ENCODE assay signal across 8 mouse cellular contexts in genomic region chr1:34399182-34399953, GRCm38 (mm10). TPM values are rescaled to one million over a fixed set of nuclear protein-coding genes. Genes with fewer than 3 reads are reported as not detected.
A peak's percentile ranks its signal among the peaks of the same experiment; 100 is the strongest.
DNase-seq lines count a peak whose midpoint lies in the region; ATAC-seq and TF ChIP-seq lines count a peak whose summit lies in the region.

No protein-coding gene starts in this region.

- no peaks in the 10 kb centered on the region for H3K79me2 ChIP-seq in myocyte (ENCODE audit: control insufficient read depth, insufficient read depth)

- no peak overlapping the region for H3ac ChIP-seq in myocyte (ENCODE audit: control insufficient read depth, insufficient read length)

- no peaks in the 10 kb centered on the region for H3K9me3 ChIP-seq in forebrain, embryonic 13.5 days (replicated peaks)

- no peaks in the 10 kb centered on the region for H3K27me3 ChIP-seq in forebrain, embryonic 13.5 days
- no peaks in the 10 kb centered on the region for H3K27me3 ChIP-seq in myocyte (ENCODE audit: control insufficient read depth, insufficient read depth, insufficient read length)

- H3K36me3 ChIP-seq in forebrain, embryonic 13.5 days (ENCODE audit: poor library complexity, severe bottlenecking) = no peaks in the 10 kb centered on the region
- H3K36me3 ChIP-seq in myocyte (ENCODE audit: control insufficient read depth, insufficient read depth) = no peaks in the 10 kb centered on the region

- DNase-seq in adrenal gland, postnatal 14 days = peak; percentile 17
- DNase-seq in adrenal gland, postnatal 4 days (ENCODE audit: low spot score in 2 of 2) = no peak
- peak; percentile 15 for DNase-seq in kidney, postnatal 14 days
- no peak for DNase-seq in kidney, adult 18-20 months
- DNase-seq in embryo, embryonic 11 days = no peak
- DNase-seq in thymus, postnatal 0 days (ENCODE audit: low spot score) = no peak

- 20% methylated on average over 11 of the region's 11 CpGs for WGBS in forebrain, embryonic 13.5 days

- no peak for TF ChIP-seq POLR2A in myocyte (IDR thresholded peaks at IDR 0.05; ENCODE audit: insufficient read length, low read depth)

- no peak overlapping the region for H3K27ac ChIP-seq in forebrain, embryonic 13.5 days

- peak; percentile 76 for ATAC-seq in forebrain, embryonic 13.5 days

- H3K4me2 ChIP-seq in forebrain, embryonic 13.5 days = no peak overlapping the region; the same call in 1 of the 2 replicates
- H3K4me2 ChIP-seq in myocyte (ENCODE audit: low read depth) = peak overlapping the region; percentile 40

- no peak overlapping the region for H3K4me3 ChIP-seq in forebrain, embryonic 13.5 days
- H3K4me3 ChIP-seq in myocyte = no peak overlapping the region

- 0 out of 2 replicates have a peak overlapping the region, but pooled peaks have one; percentile 14 for H3K9ac ChIP-seq in forebrain, embryonic 13.5 days

- H3K4me1 ChIP-seq in forebrain, embryonic 13.5 days = peaks cover 15% of the 10 kb centered on the region

TF ChIP-seq in myocyte, 11 proteins besides CTCF, POLR2A, EP300 and RAD21:
- no peak for TF ChIP-seq E2F4 (IDR thresholded peaks at IDR 0.05; ENCODE audit: insufficient read depth)
- TF ChIP-seq REST (IDR thresholded peaks at IDR 0.05; ENCODE audit: insufficient read depth, insufficient read length) = no peak
- TF ChIP-seq MYOD1 (IDR thresholded peaks at IDR 0.05; ENCODE audit: control insufficient read depth in 1 of 3, insufficient read length in 2 of 3, low read depth in 2 of 3) = no peak
- no peak for TF ChIP-seq MYOG (IDR thresholded peaks at IDR 0.05; ENCODE audit: control insufficient read depth in 1 of 3, insufficient read depth in 1 of 3, insufficient read length in 2 of 3, low read depth in 2 of 3)
- TF ChIP-seq USF1 (IDR thresholded peaks at IDR 0.05; ENCODE audit: low read depth) = no peak
- TF ChIP-seq MAX (IDR thresholded peaks at IDR 0.05; ENCODE audit: low read depth) = no peak
- no peak for TF ChIP-seq TCF12 (IDR thresholded peaks at IDR 0.05; ENCODE audit: insufficient read depth, poor library complexity, severe bottlenecking)
- no peak for TF ChIP-seq SRF (IDR thresholded peaks at IDR 0.05; ENCODE audit: control insufficient read depth, insufficient read length, low read depth)
- TF ChIP-seq CEBPB (IDR thresholded peaks at IDR 0.05; ENCODE audit: insufficient read depth, poor library complexity, severe bottlenecking) = no peak
- no peak for TF ChIP-seq POLR2AphosphoS2 (IDR thresholded peaks at IDR 0.05; ENCODE audit: insufficient read length, low read depth)
- no peak for TF ChIP-seq TCF3 (IDR thresholded peaks at IDR 0.05; ENCODE audit: insufficient read length, low read depth)

RNA-seq across cellular contexts. Expression of gene Ccdc115, which starts 40.1 kb away (rescaled TPM):
- total RNA-seq in adrenal gland, postnatal 14 days (2021) = 16.4 and 20.9 TPM in 2 replicates
- 10 to 100 TPM; 26.6 to 27.7 TPM for total RNA-seq in adrenal gland, postnatal 4 days (2021)
- 68.2 and 75.1 TPM in 2 replicates for polyA plus RNA-seq in forebrain, embryonic 13.5 days (2015; fragmentation: Nextera tagmentation; extraction: Ambion mirVana)
- polyA plus RNA-seq in myocyte (2012; fragmentation: generic; extraction: Trizol) = 17.1 TPM
- polyA plus RNA-seq in thymus, postnatal 0 days (2015; fragmentation: Nextera tagmentation; extraction: Ambion mirVana) = 52.3 and 54.7 TPM in 2 replicates

RNA-seq across cellular contexts. Expression of gene Imp4, which starts 40.3 kb away (rescaled TPM):
- total RNA-seq in adrenal gland, postnatal 14 days (2021) = 59.8 and 61.0 TPM in 2 replicates
- 10 to 100 TPM; 58.2 to 62.2 TPM for total RNA-seq in adrenal gland, postnatal 4 days (2021)
- polyA plus RNA-seq in forebrain, embryonic 13.5 days (2015; fragmentation: Nextera tagmentation; extraction: Ambion mirVana) = 66.7 and 67.0 TPM in 2 replicates
- polyA plus RNA-seq in myocyte (2012; fragmentation: generic; extraction: Trizol) = 40.7 TPM
- 98.7 and 108 TPM in 2 replicates for polyA plus RNA-seq in thymus, postnatal 0 days (2015; fragmentation: Nextera tagmentation; extraction: Ambion mirVana)

Comparison
In these comparisons a context has a peak if more than half of its experiments do, and no peak if none do; other contexts are left out.
1. DNase-seq: peak in adrenal gland, postnatal 14 days (single experiment) and kidney, postnatal 14 days (single experiment); none in adrenal gland, postnatal 4 days (0 of 2), kidney, adult 18-20 months (single experiment), embryo, embryonic 11 days (single experiment) and thymus, postnatal 0 days (single experiment).